Mouse (Mus musculus): ENCODE results near the gene Zfp78. TPM values are rescaled to one million over a fixed set of nuclear protein-coding genes. Genes with fewer than 3 reads are reported as not detected.

Zfp78 gene
- polyA plus RNA-seq (2014; fragmentation: Nextera tagmentation; extraction: Ambion mirVana), result 5.7 and 6.6 TPM in 2 replicates

- no peaks in the 10 kb centered on the region for H3K27me3 ChIP-seq (ENCODE audit: control insufficient read depth, insufficient read depth, low read length)
- peak within 1 kb of the TSS; percentile 96 for H3K27ac ChIP-seq
- peaks cover 14% of the 10 kb centered on the region; the same call in 1 of the 2 replicates for H3K4me1 ChIP-seq (replicated peaks; ENCODE audit: control insufficient read depth, insufficient read depth, low read length)
- H3K4me2 ChIP-seq (replicated peaks), result peak within 1 kb of the TSS; percentile 65
- no peaks in the 10 kb centered on the region for H3K36me3 ChIP-seq (replicated peaks; ENCODE audit: control insufficient read depth, insufficient read depth)
- under 1% methylated on average over 23 of the region's 23 CpGs for WGBS
- H3K9me3 ChIP-seq (ENCODE audit: control insufficient read depth, low read length), result no peaks in the 10 kb centered on the region
- peak within 1 kb of the TSS; percentile 42 for H3K4me3 ChIP-seq (replicated peaks; ENCODE audit: low read length)
- DNase-seq (ENCODE audit: low spot score), result peak; percentile 93
- H3K9ac ChIP-seq, result peak within 1 kb of the TSS; percentile 72
- ATAC-seq (ENCODE audit: low FRiP score), result peak; percentile 85
These were observed at the start of gene Zfp78 for GRCm38 (mm10) chr7:6363047-6363488. Gene Zfp78, plus strand, starts transcription at chr7:6363280.

GRCm38 (mm10) chr7:6330458-6331232, 32.4 kb upstream of the Zfp78 start:
- Histone ChIP-seq H3K9ac (peak overlapping the region; percentile 88), H3K4me3 (replicated peaks; ENCODE audit: low read length) (peak overlapping the region; percentile 61), H3K9me3 (ENCODE audit: control insufficient read depth, low read length) (no peaks in the 10 kb centered on the region), H3K36me3 (replicated peaks; ENCODE audit: control insufficient read depth, insufficient read depth) (peaks cover 30% of the 10 kb centered on the region), H3K4me1 (replicated peaks; ENCODE audit: control insufficient read depth, insufficient read depth, low read length) (peaks cover 9% of the 10 kb centered on the region; the same call in 1 of the 2 replicates), H3K4me2 (replicated peaks) (peak overlapping the region; percentile 69), H3K27ac (peak overlapping the region; percentile 90), H3K27me3 (ENCODE audit: control insufficient read depth, insufficient read depth, low read length) (no peaks in the 10 kb centered on the region)
- DNase-seq (ENCODE audit: low spot score) (peak; percentile 46), ATAC-seq (ENCODE audit: low FRiP score) (peak; percentile 86)
- 13% methylated on average over 23 of the region's 23 CpGs for WGBS

- ATAC-seq (ENCODE audit: low FRiP score), result peak; percentile 95
- Histone ChIP-seq H3K4me3 (replicated peaks; ENCODE audit: low read length) (peak within 1 kb of the TSS; percentile 61), H3K4me1 (replicated peaks; ENCODE audit: control insufficient read depth, insufficient read depth, low read length) (peaks cover 9% of the 10 kb centered on the region; the same call in 1 of the 2 replicates), H3K9me3 (ENCODE audit: control insufficient read depth, low read length) (no peaks in the 10 kb centered on the region), H3K4me2 (replicated peaks) (peak within 1 kb of the TSS; percentile 69), H3K36me3 (replicated peaks; ENCODE audit: control insufficient read depth, insufficient read depth) (peaks cover 23% of the 10 kb centered on the region), H3K27ac (peak within 1 kb of the TSS; percentile 90), H3K27me3 (ENCODE audit: control insufficient read depth, insufficient read depth, low read length) (no peaks in the 10 kb centered on the region), H3K9ac (peak within 1 kb of the TSS; percentile 88)
- DNase-seq (ENCODE audit: low spot score), result peak; percentile 89
- 6% methylated on average over 31 of the region's 31 CpGs for WGBS
These were observed 31.7 kb upstream of the Zfp78 start, which contains the start of gene Zfp583 for GRCm38 (mm10) chr7:6331233-6331956. Gene Zfp583, minus strand, starts transcription at chr7:6331285.

- Histone ChIP-seq H3K4me3 (replicated peaks; ENCODE audit: low read length) (no peak overlapping the region), H3K27ac (no peak overlapping the region), H3K4me1 (replicated peaks; ENCODE audit: control insufficient read depth, insufficient read depth, low read length) (peaks cover 5% of the 10 kb centered on the region; the same call in 1 of the 2 replicates), H3K27me3 (ENCODE audit: control insufficient read depth, insufficient read depth, low read length) (no peaks in the 10 kb centered on the region), H3K9ac (no peak overlapping the region), H3K9me3 (ENCODE audit: control insufficient read depth, low read length) (no peaks in the 10 kb centered on the region), H3K4me2 (replicated peaks) (no peak overlapping the region), H3K36me3 (replicated peaks; ENCODE audit: control insufficient read depth, insufficient read depth) (no peaks in the 10 kb centered on the region)
- no peak for ATAC-seq (ENCODE audit: low FRiP score)
- 88% methylated on average over 5 of the region's 5 CpGs for WGBS
- DNase-seq (ENCODE audit: low spot score), result no peak
These were observed 23.2 kb upstream of the Zfp78 start for GRCm38 (mm10) chr7:6339865-6340264.

GRCm38 (mm10) chr7:6343501-6344071, 19.5 kb upstream of the Zfp78 start, which contains the start of gene Gm3854:
Gene Gm3854, plus strand, starts transcription at chr7:6343759.
- H3K4me3 ChIP-seq (replicated peaks; ENCODE audit: low read length), result peak within 1 kb of the TSS; percentile 65
- no peaks in the 10 kb centered on the region; the same call in 1 of the 2 replicates for H3K36me3 ChIP-seq (replicated peaks; ENCODE audit: control insufficient read depth, insufficient read depth)
- peaks cover 5% of the 10 kb centered on the region; the same call in 1 of the 2 replicates for H3K4me1 ChIP-seq (replicated peaks; ENCODE audit: control insufficient read depth, insufficient read depth, low read length)
- H3K9ac ChIP-seq, result peak within 1 kb of the TSS; percentile 70
- DNase-seq (ENCODE audit: low spot score) (peak; percentile 87), ATAC-seq (ENCODE audit: low FRiP score) (peak; percentile 92)
- H3K27ac ChIP-seq, result peak within 1 kb of the TSS; percentile 91
- WGBS, result under 1% methylated on average over 26 of the region's 26 CpGs
- no peaks in the 10 kb centered on the region for H3K9me3 ChIP-seq (ENCODE audit: control insufficient read depth, low read length)
- H3K27me3 ChIP-seq (ENCODE audit: control insufficient read depth, insufficient read depth, low read length), result no peaks in the 10 kb centered on the region
- H3K4me2 ChIP-seq (replicated peaks), result peak within 1 kb of the TSS; percentile 54

GRCm38 (mm10) chr7:6344124-6344523, 19.0 kb upstream of the Zfp78 start:
- H3K27ac ChIP-seq, result no peak overlapping the region
- H3K36me3 ChIP-seq (replicated peaks; ENCODE audit: control insufficient read depth, insufficient read depth), result no peaks in the 10 kb centered on the region; the same call in 1 of the 2 replicates
- 29% methylated on average over 10 of the region's 10 CpGs for WGBS
- H3K4me2 ChIP-seq (replicated peaks), result peak overlapping the region; percentile 54
- peaks cover 5% of the 10 kb centered on the region; the same call in 1 of the 2 replicates for H3K4me1 ChIP-seq (replicated peaks; ENCODE audit: control insufficient read depth, insufficient read depth, low read length)
- peak; percentile 53 for ATAC-seq (ENCODE audit: low FRiP score)
- no peaks in the 10 kb centered on the region for H3K9me3 ChIP-seq (ENCODE audit: control insufficient read depth, low read length)
- DNase-seq (ENCODE audit: low spot score), result no peak
- H3K4me3 ChIP-seq (replicated peaks; ENCODE audit: low read length), result peak overlapping the region; percentile 65
- H3K27me3 ChIP-seq (ENCODE audit: control insufficient read depth, insufficient read depth, low read length), result no peaks in the 10 kb centered on the region
- H3K9ac ChIP-seq, result peak overlapping the region; percentile 70

- no peak overlapping the region for H3K9ac ChIP-seq
- ATAC-seq (ENCODE audit: low FRiP score), result no peak
These were observed 5.0 kb upstream of the Zfp78 start for GRCm38 (mm10) chr7:6358121-6358520.

GRCm38 (mm10) chr7:6358937-6359590, 4.0 kb upstream of the Zfp78 start:
- ATAC-seq (ENCODE audit: low FRiP score), result no peak
- Histone ChIP-seq H3K4me1 (replicated peaks; ENCODE audit: control insufficient read depth, insufficient read depth, low read length) (peaks cover 7% of the 10 kb centered on the region; the same call in 1 of the 2 replicates), H3K36me3 (replicated peaks; ENCODE audit: control insufficient read depth, insufficient read depth) (peaks cover 9% of the 10 kb centered on the region; the same call in 1 of the 2 replicates), H3K4me3 (replicated peaks; ENCODE audit: low read length) (no peak overlapping the region), H3K27me3 (ENCODE audit: control insufficient read depth, insufficient read depth, low read length) (no peaks in the 10 kb centered on the region), H3K27ac (no peak overlapping the region), H3K9ac (no peak overlapping the region), H3K4me2 (replicated peaks) (no peak overlapping the region), H3K9me3 (ENCODE audit: control insufficient read depth, low read length) (no peaks in the 10 kb centered on the region)
- WGBS, result 52% methylated on average over 10 of the region's 10 CpGs
- DNase-seq (ENCODE audit: low spot score), result peak; percentile 90

More at GRCm38 (mm10) chr7:6358121-6358520, 5.0 kb upstream of the Zfp78 start:
- Histone ChIP-seq H3K9me3 (ENCODE audit: control insufficient read depth, low read length) (no peaks in the 10 kb centered on the region), H3K36me3 (replicated peaks; ENCODE audit: control insufficient read depth, insufficient read depth) (peaks cover 18% of the 10 kb centered on the region), H3K4me3 (replicated peaks; ENCODE audit: low read length) (no peak overlapping the region), H3K4me1 (replicated peaks; ENCODE audit: control insufficient read depth, insufficient read depth, low read length) (0 out of 2 replicates have a peak, but pooled peaks cover 5% of the 10 kb centered on the region), H3K27ac (no peak overlapping the region), H3K4me2 (replicated peaks) (no peak overlapping the region), H3K27me3 (ENCODE audit: control insufficient read depth, insufficient read depth, low read length) (no peaks in the 10 kb centered on the region)
- DNase-seq (ENCODE audit: low spot score), result no peak
- 85% methylated on average over 2 of the region's 2 CpGs for WGBS

All from hindbrain, embryonic 14.5 days (tissue).